Mouse (Mus musculus): ENCODE data around the gene Lipt1.

DNA sequence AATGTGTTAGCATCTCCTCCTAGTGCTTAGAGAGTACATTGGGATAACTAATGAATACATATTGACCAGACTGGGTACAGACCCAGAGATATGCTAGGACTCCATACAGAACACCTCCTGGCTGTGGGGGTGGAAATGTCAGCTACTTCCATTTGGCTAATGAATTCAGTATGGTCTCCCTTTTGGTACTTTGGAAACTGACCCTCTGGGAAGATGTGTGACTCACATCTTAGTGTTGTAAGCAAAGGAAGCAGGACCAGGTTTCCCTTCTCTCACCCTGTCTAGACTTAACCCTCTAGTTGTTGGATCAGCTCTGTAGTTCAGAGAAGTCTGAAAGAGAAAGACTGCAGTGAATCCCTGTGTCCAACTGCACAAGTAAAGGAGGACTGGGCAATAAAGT lies 23.1 kb downstream of the Lipt1 start:
- TF ChIP-seq POLR2A (IDR thresholded peaks at IDR 0.05; ENCODE audit: low read depth, low read length) (no peak), CTCF (conservative IDR thresholded peaks at IDR 0.05; ENCODE audit: insufficient read depth, insufficient read length, low read depth, low read length) (no peak)

Data from kidney, adult 2 months (tissue).